Mouse (Mus musculus): ENCODE results near the gene Zfp605. TPM values are rescaled to one million over a fixed set of nuclear protein-coding genes. Genes with fewer than 3 reads are reported as not detected.

The Zfp605 gene
- polyA plus RNA-seq, 1 experiment from 2014 or later: 4.8 TPM

- WGBS: 38% methylated on average over 1 of the region's 1 CpGs
- no peaks in the 10 kb centered on the region for H3K27me3 ChIP-seq (ENCODE audit: control insufficient read depth, insufficient read depth, low read length)
Observed at GRCm38 (mm10) chr5:110098991-110099477, 10.9 kb upstream of the Zfp605 start.

GRCm38 (mm10) chr5:110099656-110100580 is 10.0 kb upstream of the Zfp605 start, which contains the start of gene Plcxd1:
Plcxd1 (plus strand) TSS chr5:110099969.
- H3K4me1 ChIP-seq (ENCODE audit: control insufficient read depth, insufficient read depth, low read length): no peaks in the 10 kb centered on the region; the same call in 1 of the 2 replicates
- H3K9ac ChIP-seq (replicated peaks; ENCODE audit: low read length): no peak within 1 kb of the TSS
- WGBS: 4% methylated on average over 25 of the region's 25 CpGs
- no peak within 1 kb of the TSS for H3K4me3 ChIP-seq (ENCODE audit: low read depth, low read length)
- H3K4me2 ChIP-seq (ENCODE audit: low read depth, low read length): peak within 1 kb of the TSS; percentile 43; the same call in 1 of the 2 replicates
- DNase-seq (ENCODE audit: low spot score) (no peak), ATAC-seq (replicated peaks; ENCODE audit: insufficient number of reproducible peaks, low FRiP score, low TSS enrichment, low read depth) (no peak)
- peaks cover 10% of the 10 kb centered on the region; the same call in 1 of the 2 replicates for H3K36me3 ChIP-seq (replicated peaks; ENCODE audit: control insufficient read depth, insufficient read depth, low read depth, low read length)
- no peaks in the 10 kb centered on the region for H3K27me3 ChIP-seq (ENCODE audit: control insufficient read depth, insufficient read depth, low read length)
- no peak within 1 kb of the TSS for H3K27ac ChIP-seq (replicated peaks; ENCODE audit: low read depth, low read length)
- H3K9me3 ChIP-seq (replicated peaks; ENCODE audit: control insufficient read depth, low read length): no peaks in the 10 kb centered on the region

More at GRCm38 (mm10) chr5:110098991-110099477, 10.9 kb upstream of the Zfp605 start:
- H3K4me1 ChIP-seq (ENCODE audit: control insufficient read depth, insufficient read depth, low read length): no peaks in the 10 kb centered on the region; the same call in 1 of the 2 replicates
- no peak overlapping the region for H3K4me2 ChIP-seq (ENCODE audit: low read depth, low read length)
- no peak overlapping the region for H3K27ac ChIP-seq (replicated peaks; ENCODE audit: low read depth, low read length)
- H3K36me3 ChIP-seq (replicated peaks; ENCODE audit: control insufficient read depth, insufficient read depth, low read depth, low read length): peaks cover 6% of the 10 kb centered on the region; the same call in 1 of the 2 replicates
- DNase-seq (ENCODE audit: low spot score) (no peak), ATAC-seq (replicated peaks; ENCODE audit: insufficient number of reproducible peaks, low FRiP score, low TSS enrichment, low read depth) (no peak)
- H3K4me3 ChIP-seq (ENCODE audit: low read depth, low read length): no peak overlapping the region
- no peak overlapping the region for H3K9ac ChIP-seq (replicated peaks; ENCODE audit: low read length)
- no peaks in the 10 kb centered on the region for H3K9me3 ChIP-seq (replicated peaks; ENCODE audit: control insufficient read depth, low read length)

GRCm38 (mm10) chr5:110100921-110101631 is 8.8 kb upstream of the Zfp605 start:
- peak overlapping the region; percentile 20 for H3K4me3 ChIP-seq (ENCODE audit: low read depth, low read length)
- H3K9ac ChIP-seq (replicated peaks; ENCODE audit: low read length): no peak overlapping the region
- WGBS: 3% methylated on average over 34 of the region's 37 CpGs
- peaks cover 10% of the 10 kb centered on the region; the same call in 1 of the 2 replicates for H3K36me3 ChIP-seq (replicated peaks; ENCODE audit: control insufficient read depth, insufficient read depth, low read depth, low read length)
- ATAC-seq (replicated peaks; ENCODE audit: insufficient number of reproducible peaks, low FRiP score, low TSS enrichment, low read depth) (no peak; the same call in 1 of the 2 replicates), DNase-seq (ENCODE audit: low spot score) (peak; percentile 42)
- no peak overlapping the region for H3K27ac ChIP-seq (replicated peaks; ENCODE audit: low read depth, low read length)
- H3K27me3 ChIP-seq (ENCODE audit: control insufficient read depth, insufficient read depth, low read length): no peaks in the 10 kb centered on the region
- H3K9me3 ChIP-seq (replicated peaks; ENCODE audit: control insufficient read depth, low read length): no peaks in the 10 kb centered on the region
- no peaks in the 10 kb centered on the region; the same call in 1 of the 2 replicates for H3K4me1 ChIP-seq (ENCODE audit: control insufficient read depth, insufficient read depth, low read length)
- H3K4me2 ChIP-seq (ENCODE audit: low read depth, low read length): peak overlapping the region; percentile 43

- ATAC-seq (replicated peaks; ENCODE audit: insufficient number of reproducible peaks, low FRiP score, low TSS enrichment, low read depth): peak; percentile 13; the same call in 1 of the 2 replicates
- Histone ChIP-seq H3K9me3 (replicated peaks; ENCODE audit: control insufficient read depth, low read length) (no peaks in the 10 kb centered on the region), H3K4me2 (ENCODE audit: low read depth, low read length) (peak overlapping the region; percentile 43), H3K4me1 (ENCODE audit: control insufficient read depth, insufficient read depth, low read length) (no peaks in the 10 kb centered on the region; the same call in 1 of the 2 replicates), H3K9ac (replicated peaks; ENCODE audit: low read length) (no peak overlapping the region), H3K27me3 (ENCODE audit: control insufficient read depth, insufficient read depth, low read length) (no peaks in the 10 kb centered on the region), H3K27ac (replicated peaks; ENCODE audit: low read depth, low read length) (no peak overlapping the region), H3K36me3 (replicated peaks; ENCODE audit: control insufficient read depth, insufficient read depth, low read depth, low read length) (peaks cover 10% of the 10 kb centered on the region; the same call in 1 of the 2 replicates), H3K4me3 (ENCODE audit: low read depth, low read length) (peak overlapping the region; percentile 20)
- WGBS: 22% methylated on average over 34 of the region's 34 CpGs
- DNase-seq (ENCODE audit: low spot score): no peak
Observed at GRCm38 (mm10) chr5:110101716-110102347, 8.1 kb upstream of the Zfp605 start.

- Histone ChIP-seq H3K4me1 (ENCODE audit: control insufficient read depth, insufficient read depth, low read length) (no peaks in the 10 kb centered on the region; the same call in 1 of the 2 replicates), H3K27ac (replicated peaks; ENCODE audit: low read depth, low read length) (no peak overlapping the region), H3K27me3 (ENCODE audit: control insufficient read depth, insufficient read depth, low read length) (no peaks in the 10 kb centered on the region), H3K4me2 (ENCODE audit: low read depth, low read length) (no peak overlapping the region), H3K9ac (replicated peaks; ENCODE audit: low read length) (no peak overlapping the region), H3K9me3 (replicated peaks; ENCODE audit: control insufficient read depth, low read length) (no peaks in the 10 kb centered on the region), H3K36me3 (replicated peaks; ENCODE audit: control insufficient read depth, insufficient read depth, low read depth, low read length) (peaks cover 10% of the 10 kb centered on the region; the same call in 1 of the 2 replicates), H3K4me3 (ENCODE audit: low read depth, low read length) (no peak overlapping the region)
- WGBS: 85% methylated on average over 13 of the region's 13 CpGs
- DNase-seq (ENCODE audit: low spot score): no peak
- no peak for ATAC-seq (replicated peaks; ENCODE audit: insufficient number of reproducible peaks, low FRiP score, low TSS enrichment, low read depth)
Observed at GRCm38 (mm10) chr5:110102429-110102828, 7.5 kb upstream of the Zfp605 start.

GRCm38 (mm10) chr5:110102853-110103625 is 6.9 kb upstream of the Zfp605 start:
- 95% methylated on average over 19 of the region's 19 CpGs for WGBS
- DNase-seq (ENCODE audit: low spot score) (no peak), ATAC-seq (replicated peaks; ENCODE audit: insufficient number of reproducible peaks, low FRiP score, low TSS enrichment, low read depth) (no peak)

More at GRCm38 (mm10) chr5:110102853-110103625, 6.9 kb upstream of the Zfp605 start:
- no peaks in the 10 kb centered on the region; the same call in 1 of the 2 replicates for H3K4me1 ChIP-seq (ENCODE audit: control insufficient read depth, insufficient read depth, low read length)
- no peak overlapping the region for H3K9ac ChIP-seq (replicated peaks; ENCODE audit: low read length)
- H3K9me3 ChIP-seq (replicated peaks; ENCODE audit: control insufficient read depth, low read length): no peaks in the 10 kb centered on the region
- no peaks in the 10 kb centered on the region for H3K27me3 ChIP-seq (ENCODE audit: control insufficient read depth, insufficient read depth, low read length)
- H3K4me2 ChIP-seq (ENCODE audit: low read depth, low read length): no peak overlapping the region
- H3K4me3 ChIP-seq (ENCODE audit: low read depth, low read length): no peak overlapping the region
- H3K27ac ChIP-seq (replicated peaks; ENCODE audit: low read depth, low read length): no peak overlapping the region
- peaks cover 10% of the 10 kb centered on the region; the same call in 1 of the 2 replicates for H3K36me3 ChIP-seq (replicated peaks; ENCODE audit: control insufficient read depth, insufficient read depth, low read depth, low read length)

All from embryonic facial prominence, embryonic 11.5 days (tissue).